Mouse (Mus musculus): ENCODE data around the gene Hnrnpr. TPM values are rescaled to one million over a fixed set of nuclear protein-coding genes. Genes with fewer than 3 reads are reported as not detected.

Gene Hnrnpr
- total and polyA plus RNA-seq, 2 experiments from 2014 or later: 98.0 to 162 TPM

DNA sequence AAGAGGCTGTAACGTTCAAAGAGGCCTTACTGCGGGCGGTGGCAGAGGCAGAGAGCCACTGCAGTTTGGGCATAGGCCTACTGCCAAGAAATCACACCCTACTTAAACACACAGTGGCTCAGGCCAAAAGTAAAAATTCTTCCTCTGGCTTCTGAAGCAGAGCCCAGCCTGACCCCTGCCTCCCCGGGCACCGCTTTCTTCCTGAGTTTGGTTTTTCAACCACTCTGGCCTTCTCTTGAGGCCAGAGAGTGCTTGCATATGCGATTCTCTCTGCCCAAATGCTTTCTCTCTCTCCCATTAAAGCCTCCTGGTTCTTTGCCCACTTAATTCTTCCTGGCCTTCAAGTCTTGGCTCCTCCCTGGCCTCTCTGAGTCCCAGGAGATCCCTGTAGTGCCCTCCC, 73.1 kb downstream of the Hnrnpr start:
- H3K4me1 ChIP-seq (ENCODE audit: insufficient read depth, low read length): no peaks in the 10 kb centered on the region
- ATAC-seq (ENCODE audit: low FRiP score) (no peak), DNase-seq (ENCODE audit: low spot score) (no peak)
- H3K9ac ChIP-seq (replicated peaks; ENCODE audit: low read length, poor library complexity, severe bottlenecking): no peak overlapping the region
- no peak overlapping the region for H3K4me2 ChIP-seq (ENCODE audit: low read depth, low read length, poor library complexity, severe bottlenecking)
- H3K36me3 ChIP-seq (ENCODE audit: insufficient read depth, low read length): no peaks in the 10 kb centered on the region
- no peaks in the 10 kb centered on the region for H3K27me3 ChIP-seq (ENCODE audit: insufficient read depth, low read length)
- no peak for TF ChIP-seq CTCF (IDR thresholded peaks at IDR 0.05)
- 68% methylated on average over 6 of the region's 6 CpGs for WGBS
- no peak overlapping the region for H3K27ac ChIP-seq (ENCODE audit: low read depth, low read length)
- no peaks in the 10 kb centered on the region for H3K9me3 ChIP-seq (ENCODE audit: low read length)
- no peak overlapping the region for H3K4me3 ChIP-seq (ENCODE audit: low read depth, low read length)

DNA sequence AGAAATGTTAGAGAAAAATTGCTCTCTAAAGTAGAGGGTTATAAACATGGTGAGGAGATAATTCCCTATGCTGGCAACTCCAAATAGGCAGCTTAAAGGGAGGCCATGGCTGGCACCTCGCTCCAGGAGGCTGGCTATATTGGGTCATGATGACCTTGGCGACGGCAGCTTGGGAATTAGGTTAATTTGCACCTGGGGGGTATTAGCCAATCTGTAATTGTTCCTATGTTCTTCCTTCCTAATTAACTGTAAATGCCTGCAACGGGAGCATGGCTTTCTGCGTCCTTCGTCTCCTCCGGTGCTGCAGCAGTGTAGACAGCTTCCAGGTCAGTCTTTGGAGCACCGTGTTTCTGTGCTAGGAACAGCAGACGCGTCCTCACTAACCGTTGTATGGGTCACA, 76.5 kb downstream of the Hnrnpr start:
- WGBS: 65% methylated on average over 11 of the region's 11 CpGs
- H3K27ac ChIP-seq (ENCODE audit: low read depth, low read length): no peak overlapping the region
- H3K4me1 ChIP-seq (ENCODE audit: insufficient read depth, low read length): no peaks in the 10 kb centered on the region
- TF ChIP-seq CTCF (IDR thresholded peaks at IDR 0.05): no peak
- H3K4me2 ChIP-seq (ENCODE audit: low read depth, low read length, poor library complexity, severe bottlenecking): no peak overlapping the region
- no peak overlapping the region for H3K9ac ChIP-seq (replicated peaks; ENCODE audit: low read length, poor library complexity, severe bottlenecking)
- DNase-seq (ENCODE audit: low spot score) (no peak), ATAC-seq (ENCODE audit: low FRiP score) (no peak)
- no peaks in the 10 kb centered on the region for H3K9me3 ChIP-seq (ENCODE audit: low read length)
- H3K27me3 ChIP-seq (ENCODE audit: insufficient read depth, low read length): no peaks in the 10 kb centered on the region
- no peak overlapping the region for H3K4me3 ChIP-seq (ENCODE audit: low read depth, low read length)
- no peaks in the 10 kb centered on the region for H3K36me3 ChIP-seq (ENCODE audit: insufficient read depth, low read length)

DNA sequence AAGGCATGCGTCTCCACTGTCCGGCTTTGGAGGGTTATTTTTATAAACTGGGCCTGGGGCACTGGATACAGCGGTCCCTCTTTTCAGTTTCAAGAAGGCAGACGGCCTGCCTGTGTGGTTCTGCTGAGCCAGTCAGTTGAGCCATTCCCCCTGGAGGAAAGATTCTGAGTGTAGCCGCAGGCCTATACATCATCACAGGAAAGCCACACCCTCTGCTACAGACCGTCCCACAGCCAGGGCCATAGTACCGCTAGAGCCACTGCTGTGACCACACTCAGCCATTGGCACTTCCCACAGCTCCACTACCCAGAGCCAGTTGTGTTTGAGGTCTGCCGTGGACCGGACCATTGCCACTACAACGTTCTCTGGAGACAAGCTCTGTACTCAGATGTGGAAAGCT, 91.1 kb downstream of the Hnrnpr start:
- no peak for DNase-seq (ENCODE audit: low spot score)
- ATAC-seq (ENCODE audit: low FRiP score): no peak
- H3K9ac ChIP-seq (replicated peaks; ENCODE audit: low read length, poor library complexity, severe bottlenecking): no peak overlapping the region
- no peak for TF ChIP-seq CTCF (IDR thresholded peaks at IDR 0.05)
- H3K36me3 ChIP-seq (ENCODE audit: insufficient read depth, low read length): no peaks in the 10 kb centered on the region
- 92% methylated on average over 10 of the region's 10 CpGs for WGBS
- no peak overlapping the region for H3K4me2 ChIP-seq (ENCODE audit: low read depth, low read length, poor library complexity, severe bottlenecking)
- H3K4me1 ChIP-seq (ENCODE audit: insufficient read depth, low read length): no peaks in the 10 kb centered on the region
- H3K27me3 ChIP-seq (ENCODE audit: insufficient read depth, low read length): no peaks in the 10 kb centered on the region
- H3K9me3 ChIP-seq (ENCODE audit: low read length): no peaks in the 10 kb centered on the region
- no peak overlapping the region for H3K4me3 ChIP-seq (ENCODE audit: low read depth, low read length)
- H3K27ac ChIP-seq (ENCODE audit: low read depth, low read length): no peak overlapping the region

DNA sequence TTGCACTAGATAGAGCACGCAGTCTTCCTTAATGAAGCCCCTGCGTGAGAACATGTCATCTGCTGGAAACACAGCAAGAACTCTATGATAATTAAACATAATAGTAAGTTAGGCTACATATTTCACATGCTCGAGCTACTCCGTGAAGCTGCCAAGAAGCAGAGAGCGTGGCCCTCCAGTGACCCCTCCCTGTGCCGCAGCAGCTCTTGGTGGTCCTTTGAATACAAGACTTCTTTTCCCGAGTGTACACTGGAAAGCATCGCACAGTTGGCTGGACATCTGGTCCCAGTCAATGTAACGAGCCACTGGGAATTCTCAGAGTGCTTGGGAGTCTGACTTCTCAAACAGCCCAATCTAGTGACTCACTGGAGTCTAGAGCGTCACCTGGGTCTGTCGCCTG, 97.1 kb downstream of the Hnrnpr start:
- Histone ChIP-seq H3K36me3 (ENCODE audit: insufficient read depth, low read length) (no peaks in the 10 kb centered on the region), H3K9ac (replicated peaks; ENCODE audit: low read length, poor library complexity, severe bottlenecking) (no peak overlapping the region), H3K27me3 (ENCODE audit: insufficient read depth, low read length) (no peaks in the 10 kb centered on the region), H3K4me1 (ENCODE audit: insufficient read depth, low read length) (no peaks in the 10 kb centered on the region), H3K9me3 (ENCODE audit: low read length) (no peaks in the 10 kb centered on the region), H3K27ac (ENCODE audit: low read depth, low read length) (no peak overlapping the region), H3K4me3 (ENCODE audit: low read depth, low read length) (no peak overlapping the region), H3K4me2 (ENCODE audit: low read depth, low read length, poor library complexity, severe bottlenecking) (no peak overlapping the region)
- no peak for TF ChIP-seq CTCF (IDR thresholded peaks at IDR 0.05)
- WGBS: 72% methylated on average over 11 of the region's 11 CpGs
- ATAC-seq (ENCODE audit: low FRiP score) (no peak), DNase-seq (ENCODE audit: low spot score) (no peak)

Other genes with a start within 250 kb of the Hnrnpr start
- 121 and 208 TPM in 2 replicates for gene Id3, start 167.4 kb upstream of the Hnrnpr start, total RNA-seq (2014; rRNA removed)
- 148 and 156 TPM in 2 replicates for gene Id3, start 167.4 kb upstream of the Hnrnpr start, polyA plus RNA-seq (2015; fragmentation: Nextera tagmentation; extraction: Ambion mirVana)
- gene E2f2, start 138.5 kb upstream of the Hnrnpr start, total RNA-seq (2014; rRNA removed): 1.1 and 2.0 TPM in 2 replicates
- 0.46 and 0.50 TPM in 2 replicates for gene E2f2, start 138.5 kb upstream of the Hnrnpr start, polyA plus RNA-seq (2015; fragmentation: Nextera tagmentation; extraction: Ambion mirVana)
- gene Asap3, start 104.6 kb upstream of the Hnrnpr start, total RNA-seq (2014; rRNA removed): 5.9 and 7.6 TPM in 2 replicates
- 3.7 and 4.1 TPM in 2 replicates for gene Asap3, start 104.6 kb upstream of the Hnrnpr start, polyA plus RNA-seq (2015; fragmentation: Nextera tagmentation; extraction: Ambion mirVana)
- gene Tcea3, start 63.2 kb upstream of the Hnrnpr start, total RNA-seq (2014; rRNA removed): 0.66 and 1.1 TPM in 2 replicates
- 2.7 and 3.1 TPM in 2 replicates for gene Tcea3, start 63.2 kb upstream of the Hnrnpr start, polyA plus RNA-seq (2015; fragmentation: Nextera tagmentation; extraction: Ambion mirVana)
- gene Zfp46, start 26.3 kb upstream of the Hnrnpr start, total RNA-seq (2014; rRNA removed): 53.8 and 66.9 TPM in 2 replicates
- gene Zfp46, start 26.3 kb upstream of the Hnrnpr start, polyA plus RNA-seq (2015; fragmentation: Nextera tagmentation; extraction: Ambion mirVana): 27.2 and 27.7 TPM in 2 replicates
- 4.4 and 5.1 TPM in 2 replicates for gene Htr1d, start 112.6 kb downstream of the Hnrnpr start, total RNA-seq (2014; rRNA removed)
- 5.3 and 5.9 TPM in 2 replicates for gene Htr1d, start 112.6 kb downstream of the Hnrnpr start, polyA plus RNA-seq (2015; fragmentation: Nextera tagmentation; extraction: Ambion mirVana)
- 0.19 and 0.27 TPM in 2 replicates for gene 6030445D17Rik, start 151.3 kb downstream of the Hnrnpr start, total RNA-seq (2014; rRNA removed)
- 0.22 and 0.40 TPM in 2 replicates for gene 6030445D17Rik, start 151.3 kb downstream of the Hnrnpr start, polyA plus RNA-seq (2015; fragmentation: Nextera tagmentation; extraction: Ambion mirVana)
- gene Luzp1, start 158.8 kb downstream of the Hnrnpr start, total RNA-seq (2014; rRNA removed): 15.2 and 17.0 TPM in 2 replicates
- 50.6 and 58.0 TPM in 2 replicates for gene Luzp1, start 158.8 kb downstream of the Hnrnpr start, polyA plus RNA-seq (2015; fragmentation: Nextera tagmentation; extraction: Ambion mirVana)

Measured in midbrain, postnatal 0 days (tissue).